Mouse (Mus musculus) mammary gland, adult 2 months (tissue): ENCODE measurements around the gene Rpusd1. TPM values are rescaled to one million over a fixed set of nuclear protein-coding genes. Genes with fewer than 3 reads are reported as not detected.

Experiments
- polyA plus RNA-seq: library from polyadenylated mRNA; depleted of rRNA; stranded (reverse); fragments of >200 nt; gene quantifications from 2 replicates; pipeline ENCODE4 v1.2.3, GENCODE M21; 2012; ENCODE audit warnings: low replicate concordance; rRNA removed

Rpusd1 gene
- polyA plus RNA-seq = 41.7 and 54.2 TPM in 2 replicates

GRCm38 (mm10) chr17:25727265-25728008 lies at the start of gene Rpusd1, which contains the start of gene Chtf18:
Rpusd1 (plus strand) TSS chr17:25727670.
Chtf18 (minus strand) TSS chr17:25727419.

DNA sequence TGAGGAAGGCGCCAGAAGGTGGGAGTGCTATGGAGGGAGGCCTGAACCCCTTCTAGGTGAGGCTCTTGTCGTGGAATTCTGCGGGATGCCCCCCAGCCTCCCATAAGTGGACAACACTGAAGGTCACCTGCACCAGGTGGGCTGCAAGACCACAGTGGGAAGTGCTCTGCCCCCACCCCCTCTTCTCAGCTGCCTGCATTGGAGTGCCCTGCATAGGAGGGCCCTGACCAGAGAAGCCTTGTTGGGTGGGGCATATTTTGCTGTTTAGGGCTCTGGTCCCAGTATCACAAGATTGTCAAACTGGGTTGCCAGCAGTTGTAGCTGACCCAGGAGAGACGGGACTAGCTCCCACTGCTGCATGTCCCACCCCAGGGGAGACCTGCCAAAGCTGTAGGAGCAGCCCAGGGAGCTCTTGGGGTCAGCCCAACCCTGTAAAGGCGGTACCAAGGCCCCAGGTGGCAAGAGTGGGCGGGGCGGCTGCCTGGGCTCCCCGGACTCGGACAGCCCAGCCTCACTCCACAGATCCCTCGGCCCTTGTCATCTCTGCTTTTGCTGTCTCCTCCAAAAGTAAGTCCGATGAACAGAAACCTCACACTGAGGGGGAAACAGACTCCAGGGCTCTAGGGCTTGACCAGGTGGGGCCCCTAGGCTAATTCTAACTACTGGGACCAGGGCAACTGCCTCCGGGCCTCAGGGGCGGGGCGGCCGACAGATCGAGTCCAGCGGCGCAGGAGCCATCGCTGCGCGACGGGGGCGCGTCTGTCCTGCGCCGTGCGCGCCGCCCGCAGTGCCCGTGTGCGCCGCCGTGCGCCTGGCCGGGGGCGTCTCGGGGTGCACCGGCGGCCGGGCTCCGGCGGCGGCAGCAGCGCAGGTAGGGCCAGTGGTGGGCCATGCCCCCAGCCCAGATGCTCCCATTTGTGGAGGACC lies 10.5 kb upstream of the Rpusd1 start, which contains the start of gene Gng13:
Gene Gng13, plus strand, starts transcription at position 461 of the 927 bp plus-strand sequence.

GRCm38 (mm10) chr17:25735745-25736144 lies 8.3 kb downstream of the Rpusd1 start, which contains the start of gene Mslnl:
Mslnl (plus strand) TSS chr17:25736042.

DNA sequence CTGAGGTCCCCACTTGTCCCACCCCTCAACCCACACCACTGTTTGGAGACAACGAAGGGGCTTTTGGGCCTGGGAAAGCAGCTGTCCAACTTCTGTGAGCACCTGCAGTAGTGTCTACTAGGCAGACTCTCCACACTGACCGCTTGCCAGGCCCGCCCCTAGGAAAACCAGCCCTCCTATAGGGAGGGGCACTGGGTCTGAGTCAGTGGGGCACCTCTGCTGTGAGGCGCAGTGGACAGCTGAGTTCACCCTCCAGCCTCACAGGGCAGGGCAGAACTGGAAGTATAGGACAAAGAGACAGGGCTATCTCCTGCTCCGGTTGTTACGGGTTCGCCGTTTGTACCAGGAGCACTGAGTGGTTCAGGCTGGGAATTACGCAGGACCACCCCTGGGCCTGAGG lies 26.8 kb downstream of the Rpusd1 start, which contains the start of gene Msln:
Gene Msln, minus strand, starts transcription at position 138 of the 400 bp plus-strand sequence.

DNA sequence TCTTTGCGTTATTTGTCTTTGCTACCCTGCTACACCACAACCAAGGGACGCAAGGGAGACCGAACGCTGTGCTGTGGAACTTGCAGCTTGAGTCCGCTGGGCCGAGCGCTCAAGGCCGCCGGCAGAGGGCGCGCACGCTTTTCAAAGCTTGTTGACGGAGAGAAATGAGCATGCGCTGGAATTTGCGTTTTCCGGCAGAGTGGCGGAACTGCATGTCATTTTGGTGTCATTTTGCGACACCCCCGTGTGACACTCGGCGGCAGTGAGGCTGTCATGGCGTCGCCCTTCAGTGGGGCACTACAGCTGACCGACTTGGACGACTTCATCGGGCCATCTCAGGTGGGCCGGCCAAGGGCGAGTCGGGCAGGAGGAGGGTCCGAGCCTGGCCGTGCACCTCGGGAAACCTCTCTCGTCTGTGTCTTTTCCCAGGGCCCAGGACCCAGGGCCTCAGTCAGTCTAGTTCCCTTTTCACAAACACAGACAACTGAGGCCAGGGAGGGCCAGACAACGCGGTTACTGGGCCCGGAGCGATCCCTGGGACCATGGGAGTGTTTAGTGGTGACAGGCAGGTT lies 46.2 kb downstream of the Rpusd1 start, which contains the start of gene Narfl:
Gene Narfl, plus strand, starts transcription at position 228 of the 572 bp plus-strand sequence.

Other genes starting within 250 kb of the Rpusd1 start
- not detected in 2 replicates for gene Sstr5, start 230.4 kb upstream of the Rpusd1 start, polyA plus RNA-seq
- gene Sox8, start 157.0 kb upstream of the Rpusd1 start, polyA plus RNA-seq = 2.3 and 3.2 TPM in 2 replicates
- gene Lmf1, start 148.6 kb upstream of the Rpusd1 start, polyA plus RNA-seq = 25.5 and 38.9 TPM in 2 replicates
- gene Gng13, start 10.5 kb upstream of the Rpusd1 start, polyA plus RNA-seq = not detected in 2 replicates
- gene Chtf18, start 251 bp upstream of the Rpusd1 start, polyA plus RNA-seq = 4.7 and 6.1 TPM in 2 replicates
- 0.14 and 0.17 TPM in 2 replicates for gene Mslnl, start 8.4 kb downstream of the Rpusd1 start, polyA plus RNA-seq
- gene Msln, start 26.7 kb downstream of the Rpusd1 start, polyA plus RNA-seq = 0.10 and 0.33 TPM in 2 replicates
- 20.4 and 28.7 TPM in 2 replicates for gene Narfl, start 46.1 kb downstream of the Rpusd1 start, polyA plus RNA-seq
- 36.0 and 41.6 TPM in 2 replicates for gene Haghl, start 58.0 kb downstream of the Rpusd1 start, polyA plus RNA-seq
- not detected in 2 replicates for gene Ccdc78, start 58.9 kb downstream of the Rpusd1 start, polyA plus RNA-seq
- 114 and 133 TPM in 2 replicates for gene Fam173a, start 65.2 kb downstream of the Rpusd1 start, polyA plus RNA-seq
- gene AC134908.4, start 68.0 kb downstream of the Rpusd1 start, polyA plus RNA-seq = 0.88 TPM in 1 of 2 replicates, not detected in the other
- gene Metrn, start 69.5 kb downstream of the Rpusd1 start, polyA plus RNA-seq = 35.1 and 74.2 TPM in 2 replicates
- gene Fbxl16, start 81.4 kb downstream of the Rpusd1 start, polyA plus RNA-seq = 0.97 and 1.1 TPM in 2 replicates
- 41.0 and 41.4 TPM in 2 replicates for gene Wdr24, start 96.0 kb downstream of the Rpusd1 start, polyA plus RNA-seq
- 56.2 and 97.4 TPM in 2 replicates for gene Jmjd8, start 101.2 kb downstream of the Rpusd1 start, polyA plus RNA-seq
- 122 and 125 TPM in 2 replicates for gene Stub1, start 105.7 kb downstream of the Rpusd1 start, polyA plus RNA-seq
- gene Rhbdl1, start 109.6 kb downstream of the Rpusd1 start, polyA plus RNA-seq = 44.8 and 79.9 TPM in 2 replicates
- 63.0 and 78.8 TPM in 2 replicates for gene Gm20683, start 114.1 kb downstream of the Rpusd1 start, polyA plus RNA-seq
- gene Rhot2, start 117.2 kb downstream of the Rpusd1 start, polyA plus RNA-seq = 85.6 and 87.3 TPM in 2 replicates
- gene Wdr90, start 133.8 kb downstream of the Rpusd1 start, polyA plus RNA-seq = 34.5 and 41.1 TPM in 2 replicates
- gene Mcrip2, start 141.1 kb downstream of the Rpusd1 start, polyA plus RNA-seq = 102 and 244 TPM in 2 replicates
- 71.6 and 142 TPM in 2 replicates for gene Mettl26, start 147.4 kb downstream of the Rpusd1 start, polyA plus RNA-seq
- 0.98 and 1.3 TPM in 2 replicates for gene Wfikkn1, start 153.2 kb downstream of the Rpusd1 start, polyA plus RNA-seq
- gene Rab40c, start 192.1 kb downstream of the Rpusd1 start, polyA plus RNA-seq = 36.1 and 46.6 TPM in 2 replicates
- 132 and 209 TPM in 2 replicates for gene Pigq, start 217.3 kb downstream of the Rpusd1 start, polyA plus RNA-seq
- gene Nhlrc4, start 217.3 kb downstream of the Rpusd1 start, polyA plus RNA-seq = not detected in 2 replicates
- gene A930017K11Rik, start 224.9 kb downstream of the Rpusd1 start, polyA plus RNA-seq = 0.05 TPM in 1 of 2 replicates, not detected in the other